Mouse (Mus musculus) layer of hippocampus, adult 8-10 months (tissue): ENCODE measurements around the gene Kif1b. TPM values are rescaled to one million over a fixed set of nuclear protein-coding genes. Genes with fewer than 3 reads are reported as not detected.

Experiments used
- DNase-seq, 2 experiments: peaks; one replicate each; pipeline ENCODE4 v3.0.0; 2022; ENCODE audit warnings: low spot score in 2 of 2
- total RNA-seq, 4 experiments: library from RNA; stranded (reverse); gene quantifications; 2 replicates each; pipeline ENCODE4 v1.2.4; 2022

Kif1b gene
- total RNA-seq = 100 to 1,000 TPM; 401 to 453 (median 422) TPM

DNA sequence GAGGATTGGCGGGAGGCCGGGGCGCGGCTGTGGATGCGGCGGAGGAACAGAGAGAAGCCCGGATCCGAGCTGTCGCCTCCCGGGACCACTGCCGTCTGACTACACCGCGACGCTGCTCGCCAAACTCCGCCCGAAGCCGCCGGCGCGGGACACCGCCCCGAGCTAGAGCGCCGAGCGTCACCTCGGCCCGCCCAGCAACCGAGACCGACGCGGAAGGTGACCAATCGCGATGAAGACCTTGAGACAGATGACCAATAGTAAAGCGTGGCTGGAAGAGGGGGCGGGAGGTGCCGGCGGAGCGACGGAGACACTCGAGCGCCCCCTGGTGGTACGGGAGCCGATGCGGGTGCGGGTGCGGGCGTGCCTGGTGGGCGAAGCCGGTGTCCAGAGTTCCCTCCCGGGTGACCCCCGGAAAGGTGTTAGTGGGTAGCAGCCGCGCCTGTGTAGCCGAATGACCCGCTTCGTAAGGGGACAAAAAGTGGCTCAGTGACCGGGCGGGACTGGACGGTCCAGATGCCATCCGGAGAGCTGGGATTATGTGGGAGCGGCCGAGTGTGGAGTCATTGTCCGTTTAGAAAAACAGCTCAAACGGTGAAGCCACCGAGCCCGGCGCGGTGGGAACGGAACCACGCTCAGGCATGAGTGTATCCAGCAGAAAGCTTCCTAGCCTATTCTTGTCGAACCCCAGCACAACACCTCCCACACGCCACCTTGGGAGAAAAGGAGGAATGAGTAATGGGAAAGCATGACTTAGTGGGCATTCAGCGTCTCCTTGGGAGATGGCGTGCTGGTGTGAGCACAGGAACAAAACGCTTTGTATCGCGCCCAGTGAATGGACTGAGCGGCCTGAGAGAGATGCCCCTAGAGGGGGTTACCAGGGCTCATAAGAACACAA is at the start of gene Kif1b:
TSS of gene Kif1b (minus strand) at position 98 of the 895 bp plus-strand sequence.
- peak; percentile 96 to 100 for DNase-seq

DNA sequence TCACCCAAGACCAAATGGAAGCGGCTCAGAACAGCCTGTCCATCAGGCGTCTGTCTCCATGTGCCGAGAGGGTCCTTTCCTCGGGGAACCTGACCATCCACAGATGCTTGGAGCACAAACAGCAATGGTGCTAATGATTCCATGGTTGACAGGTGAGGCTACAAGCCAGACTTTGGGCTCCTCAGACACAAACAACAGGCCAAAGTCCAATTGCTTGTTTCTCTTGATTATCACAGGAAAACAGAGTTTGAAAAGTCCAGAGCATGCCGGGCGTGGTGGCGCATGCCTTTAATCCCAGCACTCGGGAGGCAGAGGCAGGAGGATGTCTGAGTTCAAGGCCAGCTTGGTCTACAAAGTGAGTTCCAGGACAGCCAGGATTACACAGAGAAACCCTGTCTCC is 47.2 kb upstream of the Kif1b start:
- no peak for DNase-seq

DNA sequence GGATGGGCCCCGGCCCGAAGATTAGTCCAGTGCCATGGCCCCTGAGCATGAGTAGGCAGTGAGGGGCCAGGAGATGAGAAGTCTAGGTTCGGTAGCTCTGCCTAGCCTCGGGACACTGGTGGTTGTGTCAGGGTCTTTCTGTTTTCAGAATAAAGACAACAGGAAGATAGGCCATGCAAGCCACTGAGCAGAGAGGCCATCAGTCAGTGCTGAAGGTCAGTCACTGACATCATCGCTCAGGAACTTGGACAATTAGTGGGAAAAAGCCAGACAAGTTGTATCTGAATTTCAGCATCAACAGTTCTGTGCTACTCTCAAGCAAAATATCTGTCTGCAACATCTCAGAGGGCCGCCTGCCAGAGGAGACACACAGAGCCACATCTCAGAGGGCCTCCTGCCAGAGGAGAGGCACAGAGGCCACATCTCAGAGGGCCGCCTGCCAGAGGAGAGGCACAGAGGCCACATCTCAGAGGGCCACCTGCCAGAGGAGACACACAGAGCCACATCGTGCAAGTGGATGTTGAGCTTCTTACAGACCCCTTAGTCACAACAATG is 44.2 kb upstream of the Kif1b start:
- no peak for DNase-seq

DNA sequence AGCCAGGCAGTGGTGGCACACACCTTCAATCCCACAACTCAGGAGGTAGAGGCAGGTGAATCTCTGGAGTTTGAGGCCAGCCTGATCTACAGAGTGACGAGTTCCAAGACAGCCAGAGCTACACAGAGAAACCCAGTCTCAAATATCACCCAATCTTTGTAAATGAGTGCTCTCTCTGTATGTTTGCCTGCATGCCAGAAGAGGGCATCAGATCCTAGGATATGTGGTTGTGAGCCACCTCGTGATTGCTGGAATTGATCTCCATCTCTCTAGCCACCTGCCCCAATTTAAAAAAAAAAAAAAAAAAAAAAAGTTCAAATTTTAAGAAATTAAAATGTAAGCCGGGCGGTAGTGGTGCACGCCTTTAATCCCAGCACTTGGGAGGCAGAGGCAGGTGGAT is 41.5 kb upstream of the Kif1b start:
- DNase-seq = no peak

DNA sequence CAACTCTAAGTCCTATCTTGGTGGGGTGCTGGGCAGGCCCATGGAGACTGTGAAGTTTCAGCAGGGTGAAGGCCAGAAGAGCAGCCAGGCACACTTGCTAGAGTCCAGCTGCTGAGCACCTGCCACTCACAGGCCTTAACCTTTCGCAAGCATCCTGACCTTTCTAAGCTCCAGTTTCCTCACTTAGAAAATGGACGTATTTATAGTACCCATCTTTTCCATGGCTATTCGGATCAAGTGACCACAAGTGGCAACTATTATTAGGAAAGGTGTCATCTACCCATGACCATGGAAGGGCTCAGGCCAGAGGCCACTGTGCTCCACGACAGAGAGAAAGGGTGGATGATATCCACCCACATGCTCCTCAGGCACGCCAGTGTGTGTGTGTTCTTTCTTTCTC is 38.4 kb upstream of the Kif1b start:
- DNase-seq = no peak

DNA sequence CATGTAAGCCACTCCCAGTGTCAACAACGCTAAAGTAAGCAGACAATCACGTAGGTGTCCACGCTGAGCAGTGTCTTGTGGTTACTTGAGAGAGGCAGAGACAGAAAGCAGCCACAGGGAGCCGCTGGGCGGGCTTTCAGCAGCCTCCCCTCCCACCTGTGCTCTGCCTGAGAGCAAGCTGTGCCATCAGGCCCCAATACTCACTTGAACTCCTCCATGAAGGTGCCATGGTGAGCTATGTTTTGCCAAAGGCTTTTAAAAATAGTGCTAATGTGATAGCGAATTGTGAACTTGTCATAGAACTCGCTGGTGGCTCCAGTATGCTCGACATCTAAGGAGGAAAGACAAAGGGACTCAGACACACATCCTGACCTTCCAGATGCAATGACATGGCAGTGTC is 36.8 kb upstream of the Kif1b start:
- no peak for DNase-seq

DNA sequence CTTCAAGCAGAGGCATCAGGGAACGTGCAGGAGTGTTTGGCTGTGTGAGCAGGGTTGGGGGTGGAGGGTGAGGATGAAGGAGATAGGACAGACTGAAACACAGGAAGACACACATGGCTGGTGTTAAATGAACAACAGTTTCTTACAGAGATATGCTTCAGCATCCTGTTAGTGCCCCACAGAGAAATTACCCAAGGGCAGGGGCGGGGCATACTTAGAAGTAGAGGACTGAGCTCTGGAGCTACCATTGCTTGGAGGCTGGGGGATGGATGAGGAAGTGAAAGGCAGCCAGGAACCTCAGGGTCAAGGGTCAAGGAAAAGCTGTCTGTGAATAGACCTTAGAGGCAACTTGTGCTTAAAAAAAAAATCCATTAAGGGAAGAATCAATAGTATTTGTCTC is 33.2 kb upstream of the Kif1b start:
- no peak for DNase-seq

DNA sequence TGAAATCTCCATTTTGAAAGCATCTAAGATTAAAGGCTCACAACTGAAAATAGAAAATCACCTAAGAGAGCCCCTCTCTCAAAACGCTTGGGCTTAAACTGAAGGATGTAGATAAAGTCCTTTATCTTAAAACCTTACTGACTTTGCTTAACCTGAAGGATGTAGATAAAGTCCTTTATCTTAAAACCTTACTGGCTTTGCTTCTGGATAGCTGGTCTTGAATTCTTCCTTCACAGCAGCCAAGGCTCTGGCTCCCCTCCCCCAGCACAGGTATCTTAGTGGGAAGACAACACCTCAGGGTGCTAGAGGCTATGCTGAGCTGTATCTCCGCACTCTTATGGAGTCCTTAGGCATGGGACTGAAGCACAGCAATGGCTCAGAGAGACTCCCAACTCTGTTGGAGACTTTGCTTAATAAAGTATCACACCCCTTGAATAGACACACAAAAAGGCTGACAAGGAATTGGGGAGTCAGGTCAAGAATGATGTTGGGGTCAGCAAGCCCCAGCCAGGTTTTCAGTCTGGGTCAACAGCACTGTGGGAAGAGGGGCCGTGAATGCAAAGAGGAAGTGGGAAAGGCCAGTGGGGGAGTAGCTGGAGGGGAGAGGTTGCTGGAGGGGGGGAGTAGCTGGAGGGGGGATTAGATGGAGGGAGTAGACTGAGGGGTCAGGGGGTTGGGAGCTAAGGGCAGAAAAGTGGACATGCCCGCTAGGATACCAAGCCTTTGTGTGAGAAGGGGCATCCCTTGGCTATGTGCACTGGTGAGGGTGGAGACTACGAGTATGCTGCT is 32.1 kb upstream of the Kif1b start:
- no peak for DNase-seq

DNA sequence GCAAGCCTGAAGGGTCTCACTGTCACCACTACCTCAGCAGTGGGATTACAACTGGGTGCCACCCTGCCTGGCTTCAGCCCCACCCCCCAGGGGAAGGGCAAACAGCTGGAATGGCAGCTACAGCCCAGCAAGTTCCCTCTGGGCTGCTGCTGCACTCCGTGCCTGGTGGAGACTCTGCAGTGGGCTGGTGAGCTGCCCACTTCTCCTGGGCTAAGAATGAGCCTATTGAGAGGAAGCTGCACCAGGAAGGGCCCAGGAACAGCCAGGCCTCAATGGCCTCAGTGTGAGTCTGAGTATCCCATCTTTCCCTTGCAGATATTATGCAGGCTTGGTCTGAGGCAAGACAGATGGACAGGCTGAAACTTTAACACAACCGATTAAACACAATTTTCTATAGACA is 30.6 kb upstream of the Kif1b start:
- peak; percentile 42 to 67 for DNase-seq

DNA sequence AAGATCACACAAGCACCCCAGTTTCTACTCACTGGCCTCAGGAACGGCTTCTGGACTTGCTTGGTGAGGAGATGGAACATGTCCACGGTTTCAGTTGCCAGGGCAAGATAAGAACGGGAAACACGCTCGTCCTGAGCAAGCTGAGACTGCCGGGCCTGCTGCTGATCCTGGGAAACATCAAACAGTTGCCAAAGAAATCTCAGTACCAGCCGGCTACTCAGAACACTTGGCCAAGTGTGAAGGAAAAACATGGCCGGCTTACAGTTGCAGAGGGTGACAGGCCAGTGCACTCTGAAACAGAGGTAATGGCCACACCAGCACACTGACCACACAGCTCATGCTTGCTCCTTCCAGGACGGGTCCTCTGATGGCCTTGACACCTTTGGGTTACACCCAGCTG is 29.9 kb upstream of the Kif1b start:
- no peak for DNase-seq

DNA sequence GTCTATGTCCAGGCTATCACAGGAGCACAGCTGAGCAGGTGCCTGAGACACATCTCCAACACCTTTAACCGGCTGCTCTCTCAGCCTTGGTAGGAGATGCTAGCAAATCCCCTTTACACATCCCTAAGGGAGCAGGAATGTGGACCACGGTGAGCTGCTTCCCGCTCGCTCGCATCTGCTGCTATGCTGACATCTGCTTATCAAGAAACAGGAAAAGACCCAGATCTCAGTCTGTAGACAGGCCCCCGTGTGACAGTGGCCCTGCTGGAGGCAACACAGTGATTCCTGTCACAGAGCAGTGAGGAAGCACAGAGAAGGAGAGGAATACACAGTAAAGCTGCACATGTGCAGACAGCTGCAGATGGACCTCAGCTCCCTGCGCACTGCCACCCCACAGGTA is 28.8 kb upstream of the Kif1b start:
- DNase-seq = no peak

DNA sequence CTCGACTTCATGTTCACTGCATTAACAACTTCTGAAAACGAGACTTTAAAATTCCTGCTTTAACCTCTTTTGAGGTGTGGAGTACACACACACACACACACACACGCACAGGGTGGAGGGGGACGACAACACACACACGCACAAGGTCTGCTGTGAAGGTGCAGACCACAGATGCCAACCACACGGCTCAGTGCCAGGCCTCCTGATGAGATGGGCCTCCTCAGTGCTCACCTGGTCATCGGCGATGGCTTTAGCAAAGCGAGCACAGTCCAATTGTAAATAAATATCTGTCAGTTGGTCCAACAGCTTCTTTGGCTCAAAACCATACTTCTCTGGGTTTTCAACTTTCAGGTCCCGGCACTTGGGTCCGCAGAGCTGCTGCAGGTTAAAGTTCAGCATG is 27.4 kb upstream of the Kif1b start:
- DNase-seq = no peak

DNA sequence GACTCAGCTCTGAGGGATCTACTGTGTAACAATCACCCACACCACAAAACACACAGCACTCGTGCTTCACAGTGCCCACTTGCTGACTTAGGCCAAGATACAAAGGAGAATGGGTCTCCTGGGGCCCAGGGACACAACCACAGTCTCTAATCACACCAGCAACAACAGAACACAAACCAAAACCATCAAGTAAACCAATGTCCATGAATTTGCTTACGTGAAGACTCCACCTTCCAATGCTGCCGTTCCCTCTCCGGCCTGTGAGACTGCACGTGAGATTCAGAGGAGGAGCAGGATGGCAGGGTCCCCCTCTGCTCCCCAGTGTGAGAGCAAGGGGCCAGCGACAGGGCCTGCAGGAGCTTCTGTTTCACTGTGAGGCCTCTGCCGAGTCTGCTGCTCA is 25.2 kb upstream of the Kif1b start:
- no peak for DNase-seq

DNA sequence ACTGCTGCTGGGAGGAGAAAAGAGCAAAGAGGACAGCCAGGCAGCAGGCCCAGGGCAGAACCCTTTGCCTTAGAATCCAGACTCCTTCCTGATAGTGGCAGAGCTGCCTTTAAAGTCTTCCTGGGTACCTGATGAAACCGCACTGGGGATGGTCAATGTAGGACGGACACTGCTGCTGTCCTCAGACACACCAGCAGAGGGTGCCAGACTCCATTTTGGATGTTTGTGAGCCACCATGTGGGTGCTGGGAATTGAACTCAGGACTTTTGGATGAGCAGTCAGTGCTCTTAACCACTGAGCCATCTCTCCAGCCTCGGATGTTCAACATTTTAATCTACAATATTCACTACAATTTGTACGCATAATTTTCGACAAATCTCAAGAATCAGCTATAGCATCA is 23.0 kb upstream of the Kif1b start:
- no peak for DNase-seq

DNA sequence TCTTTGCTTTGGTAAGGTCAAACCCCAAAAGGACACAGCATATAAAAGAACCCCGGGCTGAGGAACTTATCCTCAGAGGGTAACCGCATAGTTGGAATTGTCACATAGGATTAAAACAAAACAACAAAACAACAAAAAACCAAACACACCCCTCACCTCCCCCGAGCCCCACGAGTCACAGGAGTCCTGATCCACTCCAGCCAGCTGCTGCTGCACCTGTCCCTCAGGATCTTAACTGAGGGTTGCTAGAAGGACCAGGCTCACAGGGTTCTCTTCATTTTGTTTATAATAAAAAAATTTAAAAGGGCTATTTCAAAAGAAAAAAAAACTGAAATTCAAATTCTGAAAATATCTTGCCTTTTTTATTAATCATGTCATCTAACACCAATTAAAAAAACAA is 21.2 kb upstream of the Kif1b start:
- no peak for DNase-seq

DNA sequence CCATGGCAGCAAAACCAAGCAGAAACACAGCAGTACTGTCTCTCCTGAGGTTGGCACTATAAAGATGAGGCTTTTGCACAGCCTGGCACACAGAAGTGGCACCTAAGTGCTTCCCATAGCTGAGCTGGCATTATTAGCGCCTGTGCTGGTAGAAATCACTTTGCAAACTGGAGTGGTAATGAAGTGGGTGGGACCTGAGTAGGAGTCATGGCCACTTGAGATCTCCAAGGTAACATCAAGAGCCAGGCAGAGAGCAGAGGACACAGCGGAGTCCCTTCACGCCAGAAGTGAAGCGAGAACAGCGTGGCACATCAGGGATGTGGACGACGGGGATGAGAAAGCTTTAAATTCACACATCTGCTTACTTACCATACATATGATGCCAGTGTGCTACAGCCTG is 19.8 kb upstream of the Kif1b start:
- no peak for DNase-seq

DNA sequence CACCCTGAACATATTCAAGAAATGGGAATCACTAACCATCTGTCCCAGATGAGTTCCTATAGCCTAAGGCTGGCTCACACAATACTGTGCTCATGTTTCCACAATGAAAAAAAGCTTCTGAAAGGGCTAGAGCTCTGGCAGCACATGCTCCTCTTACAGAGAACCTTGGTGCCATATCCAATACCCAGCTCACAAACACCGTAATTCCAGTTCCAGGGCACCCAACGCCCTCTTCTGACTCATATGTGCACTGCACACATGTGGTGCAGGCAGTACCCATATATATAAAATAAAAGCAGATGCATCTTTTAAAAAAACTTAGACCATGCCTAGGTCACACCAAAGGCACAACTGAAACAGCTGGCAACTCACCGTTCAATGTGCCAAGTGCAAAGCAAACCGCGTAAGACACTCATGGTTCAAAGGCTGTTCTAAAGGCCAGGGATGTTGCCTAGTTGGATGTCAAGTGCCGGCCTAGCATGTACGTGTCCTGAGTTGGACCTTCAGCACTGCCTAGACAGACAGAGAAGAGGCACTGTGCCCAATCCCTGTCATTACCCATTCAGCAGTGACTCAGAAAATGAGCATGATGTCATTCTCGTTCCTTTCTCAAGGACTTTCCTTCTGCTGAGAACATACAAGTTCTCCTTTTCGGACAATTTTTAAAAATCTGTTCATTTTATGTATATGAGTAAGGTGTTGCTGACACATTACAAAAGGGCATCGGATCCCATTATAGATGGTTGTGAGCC is 18.1 kb upstream of the Kif1b start:
- no peak for DNase-seq

DNA sequence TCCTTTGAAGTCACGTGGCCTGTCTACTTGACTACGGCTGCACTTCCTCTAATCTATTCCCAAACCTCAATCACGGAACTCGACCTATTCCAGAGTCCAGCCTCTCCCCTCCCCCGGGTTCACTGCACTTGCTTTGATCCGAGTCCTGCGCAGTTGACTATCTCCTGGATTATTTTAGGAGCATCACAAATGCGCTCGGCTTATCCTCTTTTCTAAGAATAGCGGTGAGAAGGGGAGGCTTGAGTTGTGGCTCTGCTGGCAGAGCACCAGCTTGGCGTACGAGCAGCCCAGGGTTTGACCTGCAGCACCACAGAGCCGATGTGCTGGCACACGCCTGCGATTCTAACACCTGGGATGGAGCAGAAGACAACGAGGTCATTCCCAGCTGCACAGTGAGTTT is 16.2 kb upstream of the Kif1b start:
- DNase-seq = no peak

DNA sequence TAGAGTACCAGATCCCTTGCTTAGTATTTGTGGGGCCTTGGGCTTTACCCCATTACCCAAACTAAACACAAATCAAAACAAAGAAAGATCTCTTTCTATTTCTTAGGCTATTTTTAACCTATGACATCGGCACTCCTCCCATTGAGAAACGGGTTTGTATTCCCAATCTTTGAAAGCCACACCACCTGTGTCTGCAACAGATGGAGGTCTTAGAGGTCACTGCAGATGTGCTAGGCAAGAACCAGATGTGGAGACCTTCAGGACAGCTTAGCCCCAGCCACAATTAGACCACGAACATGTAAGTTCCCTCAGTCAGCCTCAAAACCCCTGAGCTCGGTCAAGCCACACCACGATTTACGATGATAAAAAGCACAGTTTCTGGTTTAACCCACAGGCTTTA is 15.2 kb upstream of the Kif1b start:
- DNase-seq = no peak

DNA sequence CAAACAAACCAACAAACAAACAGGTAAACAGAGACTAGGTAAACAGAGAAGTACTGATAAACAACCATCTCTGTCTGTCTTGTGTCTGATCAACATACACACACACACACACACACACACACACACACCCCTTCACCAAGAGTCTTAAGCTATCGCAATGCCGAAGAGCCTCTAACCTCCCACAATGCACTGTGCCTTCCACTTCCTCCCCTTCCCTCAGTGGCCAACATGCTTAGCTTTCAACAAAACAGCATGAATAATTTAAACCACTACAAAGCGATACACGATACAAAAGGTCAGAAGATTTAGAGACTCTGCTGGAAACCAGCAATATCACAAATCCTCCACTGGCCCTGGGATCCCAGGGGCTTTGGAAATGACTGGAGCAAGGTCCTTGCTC is 14.8 kb upstream of the Kif1b start:
- no peak for DNase-seq

DNA sequence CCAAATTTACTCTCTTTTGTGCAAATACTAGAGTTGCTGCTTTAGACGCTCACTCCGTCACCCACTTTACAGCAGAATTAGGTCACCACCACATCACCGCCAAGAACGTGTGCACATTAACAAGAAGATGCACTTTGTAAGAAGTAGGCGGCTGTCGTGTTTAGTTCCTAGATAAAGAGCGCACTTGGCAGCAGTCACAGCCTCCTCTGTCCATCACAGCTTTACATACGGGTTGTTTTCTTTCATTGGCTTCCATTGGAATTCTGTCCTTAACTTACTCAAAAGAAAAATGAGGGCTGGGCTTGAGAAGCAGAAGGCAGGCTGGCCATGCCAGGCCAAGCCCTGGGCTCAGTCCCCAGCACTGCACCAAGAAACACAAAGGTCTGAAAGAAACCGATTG is 11.6 kb upstream of the Kif1b start:
- DNase-seq = no peak

DNA sequence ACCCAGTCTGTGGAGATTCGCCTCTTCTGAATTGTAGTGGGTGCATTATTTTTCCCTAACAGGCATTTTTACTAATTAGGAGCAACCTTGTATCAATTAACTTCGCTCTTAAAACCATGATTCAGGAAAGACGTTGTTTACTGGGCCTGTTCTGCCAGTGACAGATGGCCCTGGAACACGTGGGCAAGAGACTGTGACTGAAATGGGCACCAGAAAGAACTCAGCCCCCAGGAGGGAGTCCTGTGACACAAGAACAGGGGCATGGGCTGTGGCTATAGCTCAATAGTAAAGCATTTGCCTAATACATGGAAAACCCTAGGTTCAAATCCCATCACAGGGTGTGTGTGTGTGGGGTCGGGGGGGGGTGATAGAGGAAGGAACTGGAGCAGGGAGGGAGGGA is 9.9 kb upstream of the Kif1b start:
- peak; percentile 61 to 63 for DNase-seq
